Mouse (Mus musculus) frontal cortex, postnatal 36 days (tissue): Measurements from ENCODE around the gene Sltm.
"Not testable (repeated sequence)": the region's sequence is repeated elsewhere in the genome, so short reads cannot be mapped to it uniquely, and the experiment has no call there.

ENCODE experiments used
- DNase-seq, 2 experiments: peaks; one replicate each; pipeline ENCODE4 v3.0.0; 2022; ENCODE audit warnings: low spot score in 2 of 2

Gene Sltm

DNA sequence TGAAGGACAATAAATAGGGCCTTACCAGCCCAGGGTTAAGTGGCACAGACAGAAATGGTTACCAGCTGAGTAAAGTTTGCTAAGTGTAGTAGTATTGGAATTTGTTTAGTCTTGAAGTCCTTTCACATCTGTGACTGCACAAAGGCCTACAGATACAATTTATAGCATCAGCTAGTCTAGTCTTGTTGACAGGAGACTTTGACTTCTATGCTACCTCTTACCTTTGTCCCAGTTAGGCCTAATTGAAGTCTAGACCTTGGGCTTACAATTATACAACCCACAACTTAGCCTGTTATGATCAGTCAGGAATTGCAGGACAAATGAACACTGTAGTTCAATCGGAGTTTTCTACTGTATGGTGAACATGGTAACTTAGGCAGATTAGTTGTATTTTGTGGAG lies 9.0 kb downstream of the Sltm start:
- no peak for DNase-seq

DNA sequence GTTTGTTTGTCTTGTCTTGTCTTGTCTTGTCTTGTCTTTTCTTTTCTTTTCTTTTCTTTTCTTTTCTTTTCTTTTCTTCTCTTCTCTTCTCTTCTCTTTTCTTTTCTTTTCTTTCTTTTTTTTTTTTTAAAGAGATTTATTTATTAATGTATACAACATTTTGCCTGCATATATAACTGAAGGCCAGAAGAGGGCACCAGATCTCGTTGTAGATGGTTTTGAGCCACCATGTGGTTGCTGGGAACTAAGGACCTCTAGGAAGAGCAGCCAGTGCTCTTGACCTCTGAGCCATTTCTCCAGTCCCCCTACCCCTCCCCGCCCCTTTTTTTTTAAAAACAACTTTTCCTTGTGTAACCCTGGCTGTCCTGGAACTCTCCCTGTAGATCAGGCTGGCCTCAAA lies 9.7 kb downstream of the Sltm start:
- not testable (repeated sequence) for DNase-seq

DNA sequence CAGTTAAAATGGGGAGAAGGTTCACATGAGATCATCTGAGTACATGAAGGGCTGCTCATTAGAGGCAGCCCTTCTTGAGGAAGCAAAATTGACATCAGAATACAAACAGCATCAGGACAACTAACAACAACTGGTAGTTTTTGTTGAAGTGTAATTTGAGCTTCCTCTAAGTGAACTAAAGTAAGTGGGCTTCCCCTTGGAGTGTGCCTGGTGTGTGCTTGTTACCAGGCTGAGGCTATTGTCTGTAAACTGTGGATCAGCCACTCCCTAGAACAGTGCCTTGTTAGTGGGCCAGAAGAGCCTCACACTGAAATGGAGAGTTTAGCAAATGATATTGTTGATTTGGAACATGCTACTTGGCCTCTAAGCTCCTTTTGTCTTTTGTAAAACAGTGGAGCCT lies 12.9 kb downstream of the Sltm start:
- no peak for DNase-seq

DNA sequence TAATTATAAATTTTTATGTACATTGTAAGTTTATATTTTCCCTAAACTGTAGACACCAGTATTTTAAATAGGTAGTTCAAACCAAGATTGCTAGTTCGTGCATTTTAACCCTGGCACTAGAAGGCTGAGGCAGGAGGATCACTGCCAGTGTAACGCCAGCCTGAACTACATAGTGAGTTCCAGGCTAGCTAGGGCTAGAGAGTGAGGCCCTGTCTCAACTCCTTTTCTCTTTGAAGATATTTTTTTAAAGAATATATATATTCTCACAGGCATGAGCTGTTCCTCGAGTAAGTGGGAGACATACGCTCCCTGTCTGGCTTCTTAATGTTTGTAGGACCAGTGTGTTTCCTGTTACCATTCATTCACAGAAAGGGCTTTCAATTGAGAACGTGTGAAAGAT lies 14.2 kb downstream of the Sltm start:
- no peak for DNase-seq

DNA sequence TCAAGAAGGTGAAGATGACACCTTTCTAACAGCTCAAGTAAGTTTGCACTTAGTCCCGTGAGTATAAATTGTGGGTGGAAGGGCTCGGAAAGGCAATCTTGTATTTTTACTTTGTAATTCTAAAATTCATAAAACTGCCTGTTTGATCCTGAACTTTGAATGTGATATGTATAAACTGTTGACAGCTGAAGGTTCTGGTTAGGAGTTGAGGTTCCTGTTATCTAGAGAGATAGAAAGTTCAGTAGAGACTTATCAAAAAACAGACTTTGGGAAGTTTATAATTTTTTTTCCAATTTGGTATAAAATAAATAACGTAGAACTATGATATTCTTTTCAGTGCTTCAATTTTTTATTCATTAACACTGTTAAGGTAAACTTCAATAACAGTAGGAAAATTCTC lies 20.3 kb downstream of the Sltm start:
- no peak for DNase-seq

DNA sequence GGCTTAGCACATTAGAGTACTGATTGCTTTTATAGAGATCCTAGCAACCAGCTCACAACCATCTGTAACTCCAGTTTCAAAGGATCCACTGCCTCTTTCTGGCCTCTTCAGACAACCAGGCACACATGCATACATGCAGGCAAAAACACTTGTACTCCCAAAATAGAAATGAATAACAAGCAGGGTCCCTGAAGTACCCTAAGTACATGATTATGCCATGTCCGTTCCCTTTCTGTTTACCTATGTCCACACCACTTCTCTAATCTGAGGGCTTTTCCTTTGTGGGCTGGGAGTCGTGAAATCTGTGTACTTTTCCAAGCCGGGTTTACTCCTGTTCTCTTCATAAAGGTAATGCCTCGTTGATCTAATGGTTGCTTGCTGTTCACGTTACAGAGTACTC lies 25.1 kb downstream of the Sltm start:
- no peak for DNase-seq

DNA sequence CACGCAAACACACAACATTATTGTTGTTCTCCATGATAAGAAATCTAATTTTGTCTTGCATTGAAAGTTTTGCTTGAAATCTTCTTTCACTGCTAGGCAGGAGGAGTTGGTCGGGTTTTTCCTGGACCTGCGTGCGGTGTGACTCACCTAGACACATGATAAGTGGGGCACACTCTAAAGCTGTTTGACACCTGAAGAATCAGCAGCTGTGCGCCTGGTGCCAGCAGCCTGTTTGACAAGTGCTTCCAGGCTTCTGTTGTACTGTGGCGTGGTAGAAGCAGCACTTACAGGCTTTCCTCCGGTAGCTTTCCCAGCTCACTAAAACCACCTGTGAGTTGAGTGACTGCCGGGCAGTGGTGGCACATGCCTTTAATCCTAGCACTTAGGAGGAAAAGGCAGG lies 27.8 kb downstream of the Sltm start:
- DNase-seq: no peak

DNA sequence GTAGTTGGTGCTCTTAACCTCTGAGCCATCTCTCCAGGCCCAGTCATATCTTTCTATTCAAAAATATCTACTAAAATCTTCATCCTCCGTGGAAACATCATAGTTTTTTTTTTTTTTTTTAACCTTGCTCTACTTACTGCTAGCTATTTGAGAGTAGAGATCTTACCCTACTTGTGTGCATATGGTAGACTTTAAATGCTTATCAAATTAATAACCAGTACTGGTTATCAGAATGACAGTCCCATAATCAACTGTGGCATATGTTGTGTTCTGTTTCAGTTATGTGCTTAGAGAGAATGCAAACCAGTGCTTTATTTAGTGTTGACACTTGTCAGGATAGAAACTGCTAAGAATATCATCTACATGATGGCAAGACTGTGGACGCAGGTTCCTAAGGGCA lies 35.6 kb downstream of the Sltm start:
- no peak for DNase-seq

DNA sequence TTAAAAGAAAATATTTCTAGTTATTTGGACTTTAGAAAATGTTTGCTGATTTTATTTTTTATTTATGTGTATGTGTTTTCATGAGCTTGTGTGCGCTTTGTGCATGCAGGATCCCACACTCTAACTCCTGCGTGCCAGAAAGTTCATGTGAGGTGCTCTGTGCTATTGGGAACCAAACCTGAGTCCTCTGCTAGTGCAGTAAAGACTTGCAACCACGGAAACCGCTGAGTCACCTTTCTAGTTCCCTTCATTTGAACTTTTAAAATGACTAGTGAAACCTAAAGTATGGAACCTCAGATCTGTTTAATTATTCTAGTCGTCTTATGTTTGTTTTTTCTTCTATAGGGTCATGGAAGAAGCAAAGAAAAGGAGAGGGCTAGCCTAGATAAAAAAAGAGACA lies 38.4 kb downstream of the Sltm start:
- no peak for DNase-seq

DNA sequence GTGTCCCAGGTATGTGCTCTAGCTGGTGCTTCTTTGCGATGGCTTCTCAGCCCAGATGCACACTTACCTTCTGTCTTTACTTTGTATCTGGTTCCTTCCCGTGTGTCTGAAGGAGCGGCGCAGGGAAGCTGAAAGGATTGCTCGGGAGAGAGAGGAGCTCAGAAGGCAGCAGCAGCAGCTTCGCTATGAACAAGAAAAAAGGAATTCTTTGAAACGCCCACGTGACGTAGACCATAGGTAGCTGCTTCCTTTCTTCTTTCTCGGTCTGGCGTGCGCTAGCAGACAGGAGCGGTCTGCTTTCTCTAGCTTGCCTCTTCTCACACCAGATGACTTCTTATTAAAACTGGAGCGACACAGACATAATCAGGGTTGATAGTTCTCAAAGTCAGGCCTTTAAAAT lies 42.1 kb downstream of the Sltm start:
- DNase-seq: no peak

DNA sequence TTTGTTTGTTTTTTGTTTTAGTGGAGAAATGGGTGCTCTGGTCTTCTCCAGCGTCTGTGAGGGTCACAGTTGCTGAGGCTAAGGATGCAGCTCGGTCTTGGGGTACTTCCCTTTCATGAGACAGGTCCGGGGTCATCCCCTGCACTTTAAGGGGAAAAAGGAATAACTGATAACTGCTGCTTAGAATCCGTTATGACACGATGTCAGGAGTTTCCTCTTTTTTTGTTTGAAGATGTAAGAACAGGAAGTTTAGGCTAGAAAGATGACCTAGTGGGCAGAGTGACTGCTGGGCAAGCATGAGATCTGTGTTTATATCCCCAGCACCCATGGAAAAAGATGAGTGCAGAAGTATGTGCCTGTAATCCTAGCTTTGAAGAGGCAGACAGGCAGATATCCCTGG lies 42.6 kb downstream of the Sltm start:
- DNase-seq: no peak

DNA sequence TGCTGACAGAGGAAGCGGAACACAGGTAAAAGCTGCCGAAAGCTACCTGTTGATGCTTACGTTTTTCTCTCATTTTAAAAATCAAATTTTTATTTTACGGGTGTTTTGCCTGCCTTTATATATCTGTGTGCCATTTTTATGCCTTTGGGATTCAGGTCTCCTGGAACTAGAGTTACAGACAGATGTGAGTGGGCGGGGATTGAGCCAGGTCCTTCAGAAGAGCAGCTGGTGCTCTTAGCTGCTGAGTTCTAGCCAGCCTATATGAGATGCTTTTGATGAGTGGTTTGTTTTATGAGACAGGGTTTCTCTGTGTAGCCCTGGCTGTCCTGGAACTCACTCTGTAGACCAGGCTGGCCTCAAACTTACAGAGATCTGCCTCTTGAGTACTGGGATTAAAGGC lies 44.6 kb downstream of the Sltm start:
- DNase-seq: peak in 1 of 2 experiments; percentile 61

DNA sequence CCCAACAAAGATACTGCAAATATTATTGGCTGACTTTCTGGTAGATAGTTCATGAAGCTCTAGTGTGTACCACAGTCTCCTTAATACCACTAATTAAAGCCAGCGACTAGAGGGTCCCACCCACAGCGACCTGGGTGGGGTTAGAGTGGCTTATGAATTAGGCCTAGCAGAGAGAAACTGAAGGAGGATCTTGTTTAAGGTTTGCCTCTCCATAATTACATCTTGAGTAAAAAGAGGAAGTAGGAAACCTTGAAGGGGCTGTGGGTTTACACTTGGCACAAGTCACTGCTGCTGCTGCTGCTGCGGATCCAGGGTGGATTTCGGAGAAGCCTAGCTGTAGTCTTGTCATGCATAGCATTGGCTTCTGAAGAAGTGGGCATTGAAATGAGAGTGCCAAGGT lies 48.2 kb downstream of the Sltm start:
- DNase-seq: no peak

DNA sequence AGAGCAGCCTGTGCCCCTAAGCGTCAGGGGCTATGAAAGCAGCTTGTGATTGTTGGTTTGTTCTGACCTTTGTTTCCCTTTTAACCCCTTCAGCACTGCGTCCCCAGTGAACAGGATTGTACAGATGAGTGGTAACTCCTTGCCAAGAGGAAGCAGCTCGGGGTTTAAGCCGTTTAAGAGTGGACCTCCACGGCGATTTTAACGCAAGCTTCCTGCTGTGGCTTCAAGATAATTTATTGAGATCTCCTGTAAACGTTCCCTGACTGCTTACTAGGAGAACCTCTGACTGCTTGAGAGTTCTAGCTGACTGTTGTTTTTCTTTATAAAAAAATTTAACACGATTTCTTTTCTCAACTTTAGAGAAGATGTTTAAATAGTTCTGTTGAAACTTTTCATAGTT lies 48.9 kb downstream of the Sltm start:
- no peak for DNase-seq

DNA sequence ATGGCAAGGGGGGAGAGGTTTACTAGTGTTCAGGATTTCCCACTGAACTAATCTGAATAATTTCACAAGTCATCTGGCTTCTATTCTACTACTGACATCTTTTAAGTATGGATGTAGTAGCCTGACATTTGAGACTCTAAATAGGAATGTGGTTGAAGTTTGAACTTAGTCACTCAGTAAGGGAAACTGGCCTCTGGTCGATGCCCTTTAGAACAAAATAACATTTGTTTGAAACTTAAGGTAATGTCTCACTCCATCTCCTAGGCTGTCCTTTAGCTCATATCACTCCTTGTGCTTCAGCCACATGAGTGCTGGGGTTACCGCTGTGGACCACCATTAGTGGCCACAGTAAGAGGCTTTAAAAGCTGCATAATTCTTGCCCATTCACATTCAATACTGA lies 55.7 kb downstream of the Sltm start:
- DNase-seq: no peak

DNA sequence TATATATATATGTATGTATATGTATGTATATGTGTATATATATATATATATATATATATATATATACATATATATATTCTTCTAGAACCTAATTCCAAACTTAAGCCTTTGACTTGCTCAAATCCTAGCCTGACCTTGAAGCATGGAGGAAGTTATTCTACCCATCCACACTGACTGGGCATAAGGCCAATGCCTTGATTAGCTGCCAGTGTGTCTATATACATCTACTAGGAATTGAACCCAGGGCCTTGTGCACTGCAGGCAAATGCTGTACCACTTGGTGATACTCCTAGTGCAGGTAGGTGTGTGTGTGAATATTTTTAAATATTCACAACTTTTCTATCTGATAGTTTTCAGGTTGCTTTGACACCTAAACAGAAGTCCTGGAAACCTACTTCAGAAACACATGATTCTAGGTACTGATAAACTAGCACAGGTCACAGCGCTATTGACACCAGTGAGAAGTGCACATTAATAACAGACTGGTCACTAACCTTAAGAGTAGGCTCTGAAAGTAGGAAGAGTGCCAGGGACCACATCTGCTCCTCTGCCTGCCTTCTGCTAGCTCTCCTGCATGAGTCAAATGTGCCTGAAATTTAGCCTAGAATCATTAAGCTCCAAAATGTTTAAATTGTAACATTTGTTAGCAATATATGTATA lies 59.8 kb downstream of the Sltm start:
- DNase-seq: no peak

DNA sequence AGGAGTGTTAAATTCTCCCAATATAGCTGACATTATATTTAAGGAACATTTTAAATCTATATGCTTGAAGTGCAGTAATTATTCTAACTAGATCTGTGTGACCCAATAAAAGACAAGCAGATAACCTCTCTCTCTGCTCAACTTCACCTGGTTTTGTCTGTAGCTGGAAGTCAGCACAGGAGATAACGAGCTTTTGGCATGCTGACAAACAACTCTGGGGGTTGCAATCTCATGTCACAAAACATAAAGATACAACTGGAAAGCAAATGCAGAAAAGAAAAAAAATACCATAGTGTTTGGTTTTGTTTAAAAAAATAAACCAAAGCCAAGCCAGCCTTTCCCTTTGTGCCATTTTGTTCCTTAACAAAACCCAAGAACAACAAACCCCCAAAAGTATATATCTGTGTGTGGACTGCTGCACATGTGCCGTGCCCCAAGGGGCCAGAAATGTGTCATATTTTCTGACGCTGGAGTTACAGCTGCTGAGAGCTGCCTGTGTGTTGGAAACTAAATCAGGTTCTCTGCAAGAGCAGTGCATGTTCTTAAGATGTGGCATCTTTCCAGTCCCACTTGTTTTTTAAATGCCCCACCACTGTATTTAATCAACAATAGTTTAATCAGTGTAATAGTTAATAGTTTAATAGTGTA lies 68.6 kb downstream of the Sltm start:
- no peak for DNase-seq

DNA sequence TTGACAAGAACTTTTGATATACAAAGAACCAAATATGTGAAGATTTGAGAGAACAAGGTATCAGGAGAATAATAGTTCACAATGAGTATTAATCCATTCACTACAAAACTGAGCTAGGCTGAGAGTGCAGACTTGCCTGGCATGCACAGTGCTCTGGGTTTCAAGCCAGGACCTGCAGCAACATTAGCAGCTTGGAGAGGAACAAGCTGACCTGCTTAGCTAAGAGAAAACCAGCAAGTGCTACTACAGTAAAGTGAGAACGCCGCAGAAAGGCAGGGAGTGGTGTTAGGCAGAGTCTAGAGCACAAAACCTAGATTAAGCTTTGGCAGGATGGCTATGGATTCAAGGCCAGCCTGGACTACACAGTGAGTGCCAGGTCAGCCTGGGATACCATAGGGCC lies 87.2 kb downstream of the Sltm start:
- DNase-seq: no peak

DNA sequence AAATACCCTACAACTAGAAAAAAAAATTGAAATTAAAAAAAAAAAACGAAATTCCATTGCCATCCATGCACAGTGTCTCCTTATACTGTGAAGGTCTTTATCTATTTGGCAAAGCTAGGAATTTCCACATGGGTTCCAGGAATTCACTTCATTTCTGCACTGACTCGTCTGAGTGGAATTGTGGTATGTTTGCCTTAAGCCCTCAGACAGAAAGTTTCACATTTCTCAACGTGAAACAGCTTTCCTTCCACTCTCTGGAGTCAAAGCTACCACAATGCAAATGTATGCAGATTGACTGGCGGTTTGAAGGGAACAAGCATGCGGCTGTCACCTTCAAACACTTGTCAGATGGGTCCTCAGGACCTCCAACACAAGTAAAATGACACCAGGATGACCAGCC lies 89.1 kb downstream of the Sltm start:
- DNase-seq: no peak

DNA sequence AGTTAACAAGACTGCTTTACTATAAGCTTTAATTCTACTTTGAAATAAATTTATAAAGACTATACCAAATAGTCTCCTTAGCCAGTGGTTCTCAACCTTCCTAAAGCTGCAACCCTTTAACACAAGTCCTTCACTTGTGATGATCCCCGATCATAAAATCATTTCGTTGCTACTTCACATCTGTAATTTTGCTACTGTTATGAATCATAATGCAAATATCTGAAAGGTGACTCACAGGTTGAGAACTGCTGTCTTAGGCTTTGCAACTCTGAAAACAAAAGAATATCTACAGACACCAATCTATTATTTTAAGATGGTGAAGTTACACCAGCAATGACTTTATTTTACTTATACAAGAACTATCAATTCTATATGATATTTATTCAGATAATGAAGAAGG lies 94.2 kb downstream of the Sltm start:
- DNase-seq: no peak
